Mouse (Mus musculus): ENCODE data around the gene Fadd.

The Fadd gene

DNA sequence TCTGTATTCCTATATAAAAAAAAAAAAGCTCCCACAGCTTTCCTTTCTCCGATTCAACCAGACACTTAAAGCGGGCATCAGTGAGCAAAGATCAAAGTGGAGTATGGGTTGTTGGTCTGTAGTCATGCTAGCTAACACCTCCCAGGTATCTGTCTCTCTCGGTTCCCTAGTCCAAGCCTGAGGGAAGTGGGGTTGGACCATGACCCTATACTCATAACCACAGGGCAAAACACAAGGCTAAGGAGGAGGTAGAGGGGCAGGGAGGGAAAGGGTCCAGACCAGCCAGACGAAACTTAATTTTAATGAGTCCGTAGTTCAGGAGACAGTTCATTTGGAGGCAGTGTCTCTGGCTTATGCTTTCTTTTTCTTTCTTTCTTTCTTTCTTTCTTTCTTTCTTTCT, 10.0 kb downstream of the Fadd start:
- DNase-seq = no peak

GRCm38 (mm10) chr7:144571598-144571997, 10.7 kb downstream of the Fadd start:
- no peak for DNase-seq

- no peak for DNase-seq
Measured at GRCm38 (mm10) chr7:144569428-144569827, 12.8 kb downstream of the Fadd start.

DNA sequence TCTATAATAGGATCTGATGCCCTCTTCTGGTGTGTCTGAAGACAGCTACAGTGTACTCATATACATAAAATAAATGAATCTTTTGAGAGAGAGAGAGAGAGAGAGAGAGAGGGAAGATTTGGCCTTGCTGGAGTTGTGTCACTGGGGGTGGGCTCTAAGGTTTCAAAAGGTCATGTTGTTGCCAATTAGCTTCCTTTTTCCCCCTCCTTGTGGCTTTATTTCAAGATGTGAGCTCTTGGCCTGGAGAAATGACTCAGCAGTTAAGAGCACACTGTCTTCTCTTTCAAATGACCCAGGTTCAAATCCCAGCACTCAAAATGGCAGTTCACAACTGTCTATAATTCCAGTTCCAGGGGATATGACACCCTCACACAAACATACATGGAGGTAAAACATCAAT, 14.2 kb downstream of the Fadd start:
- no peak for DNase-seq

DNA sequence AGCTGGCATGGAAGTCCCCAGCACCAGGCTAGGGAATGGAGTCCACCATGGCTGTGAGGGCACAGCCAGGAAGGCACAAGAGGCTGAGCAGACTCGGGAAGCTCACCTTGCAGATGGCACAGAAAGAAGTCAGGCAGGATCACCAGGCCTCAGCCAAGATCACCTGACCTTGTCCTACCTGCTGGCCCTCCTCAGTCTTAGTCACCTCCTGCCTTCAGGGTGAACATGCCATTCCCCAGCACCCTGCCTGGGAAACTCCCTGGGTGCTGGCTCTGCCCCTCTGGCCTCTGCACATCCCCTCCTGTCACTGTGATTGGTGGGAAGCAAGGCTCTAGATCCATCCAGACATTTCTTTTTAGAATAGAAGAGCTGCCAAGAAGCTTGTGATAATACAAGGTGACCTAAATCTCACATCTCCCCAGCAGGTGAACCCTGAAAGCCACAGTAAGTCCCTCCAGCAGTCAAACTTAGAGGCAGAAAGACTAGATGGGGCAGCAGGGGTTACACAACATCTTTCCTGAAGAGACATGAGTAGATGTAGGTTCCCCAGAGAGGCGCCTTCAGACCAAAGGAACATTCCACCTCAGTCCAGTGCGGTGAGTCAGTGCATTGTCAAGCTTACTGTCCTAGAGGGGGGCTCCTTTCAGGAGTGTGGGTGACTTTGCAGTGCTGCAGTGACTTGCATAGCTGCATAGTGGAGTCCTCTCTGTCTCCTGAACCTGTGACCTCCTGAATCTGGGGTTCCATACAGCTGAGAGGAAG, 15.2 kb downstream of the Fadd start:
- DNase-seq = no peak

GRCm38 (mm10) chr7:144563456-144564155, 18.7 kb downstream of the Fadd start:
- no peak for DNase-seq

GRCm38 (mm10) chr7:144562016-144562415, 20.2 kb downstream of the Fadd start:
- DNase-seq = no peak

DNA sequence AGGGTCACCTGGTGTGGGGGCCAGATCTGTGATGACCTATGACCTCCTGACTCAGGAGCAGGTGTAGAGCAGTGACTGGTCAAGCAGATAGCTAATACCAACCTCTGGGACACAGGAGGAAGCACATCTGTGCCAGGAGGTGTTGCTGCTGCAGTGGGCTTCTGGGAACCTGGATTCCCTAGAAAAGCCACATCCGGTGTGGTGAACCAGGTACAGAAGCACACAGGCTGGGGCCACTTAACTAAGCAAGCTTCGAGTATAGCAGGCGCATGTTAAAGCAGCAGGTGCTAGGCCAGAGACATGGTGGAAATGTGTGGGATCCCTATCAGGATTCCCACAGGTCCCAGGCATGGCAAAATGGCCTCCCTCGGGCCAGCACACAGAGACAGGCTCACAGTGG, 21.7 kb downstream of the Fadd start:
- DNase-seq = no peak

GRCm38 (mm10) chr7:144558552-144558951, 23.7 kb downstream of the Fadd start:
- no peak for DNase-seq

DNA sequence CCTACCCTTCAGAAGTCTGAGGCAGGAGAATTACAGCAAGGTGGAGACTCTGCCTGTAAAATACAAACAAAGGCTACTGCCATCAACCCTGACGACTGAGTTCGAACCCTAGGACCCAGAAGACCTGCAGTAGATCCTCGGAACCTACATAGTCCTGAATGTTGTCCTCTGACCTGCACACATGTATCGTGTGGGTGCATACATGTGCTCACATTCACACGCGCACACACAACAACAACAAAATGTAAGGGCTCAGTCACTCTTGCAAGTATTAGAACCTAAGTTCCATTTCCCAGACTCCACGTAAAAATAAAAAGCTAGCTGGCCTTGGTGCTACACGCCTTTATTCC, 28.2 kb downstream of the Fadd start:
- DNase-seq = no peak

GRCm38 (mm10) chr7:144553237-144554122, 28.8 kb downstream of the Fadd start, which contains the start of gene Ppfia1:
Gene Ppfia1, minus strand, starts transcription at chr7:144553729.
- DNase-seq = peak; percentile 97 to 98

DNA sequence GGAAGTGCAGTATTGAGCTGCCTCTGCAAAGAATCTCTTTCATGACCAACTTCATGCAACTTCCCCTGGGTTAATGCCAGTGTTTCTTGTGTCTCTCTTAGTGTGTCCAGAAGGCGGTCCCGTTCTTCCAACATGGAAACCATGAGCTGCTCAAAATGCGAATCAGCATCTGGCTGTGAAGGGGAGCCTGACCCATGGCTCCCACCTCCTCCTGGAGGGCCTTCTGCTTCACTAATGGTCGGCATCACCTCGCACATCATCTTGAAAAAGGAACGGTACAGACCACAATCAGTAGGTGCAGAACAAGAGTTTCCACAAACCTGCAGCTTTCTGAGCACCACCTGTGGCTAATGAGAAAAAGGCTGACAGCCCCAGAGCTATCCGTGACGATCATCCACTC, 30.0 kb downstream of the Fadd start:
- DNase-seq = no peak

DNA sequence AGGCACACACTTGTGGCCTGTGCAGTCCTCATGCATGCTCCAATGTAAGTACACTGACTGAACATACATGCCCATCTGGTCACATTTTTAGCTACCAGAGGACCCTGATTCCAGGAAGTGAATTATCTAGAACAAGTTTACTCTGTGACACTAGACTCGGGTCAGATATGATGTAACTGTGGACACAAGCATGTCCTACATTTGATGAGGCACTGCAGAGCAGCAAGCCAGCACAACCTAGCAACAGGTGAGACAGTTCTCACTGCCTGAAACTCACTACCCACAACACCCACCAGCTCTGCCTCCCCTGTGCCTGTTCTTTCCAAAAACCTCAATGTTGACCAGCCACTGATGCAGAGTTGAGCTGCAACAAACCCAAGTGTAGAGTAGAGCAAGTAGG, 31.5 kb downstream of the Fadd start:
- no peak for DNase-seq

- DNase-seq = no peak
Measured at GRCm38 (mm10) chr7:144549904-144550566, 32.2 kb downstream of the Fadd start.

DNA sequence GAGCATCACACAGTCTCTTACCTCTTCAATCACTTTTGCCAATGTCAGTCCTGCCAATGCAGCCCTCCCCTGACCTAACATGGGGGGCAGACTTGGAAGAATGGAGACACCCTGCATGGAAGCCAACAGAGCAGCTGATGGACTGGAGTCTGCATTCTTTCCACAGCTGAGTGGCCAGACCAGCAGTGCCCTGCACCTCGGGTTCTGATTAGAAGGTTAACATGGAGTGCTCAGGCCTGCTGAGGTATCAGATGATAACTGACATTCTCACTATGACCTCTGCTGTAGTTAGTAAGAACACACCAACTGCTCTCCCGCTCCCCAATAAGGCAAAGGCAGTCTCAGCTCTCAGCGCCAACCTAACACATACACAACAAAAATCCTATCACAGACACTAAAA, 37.0 kb downstream of the Fadd start:
- no peak for DNase-seq

DNA sequence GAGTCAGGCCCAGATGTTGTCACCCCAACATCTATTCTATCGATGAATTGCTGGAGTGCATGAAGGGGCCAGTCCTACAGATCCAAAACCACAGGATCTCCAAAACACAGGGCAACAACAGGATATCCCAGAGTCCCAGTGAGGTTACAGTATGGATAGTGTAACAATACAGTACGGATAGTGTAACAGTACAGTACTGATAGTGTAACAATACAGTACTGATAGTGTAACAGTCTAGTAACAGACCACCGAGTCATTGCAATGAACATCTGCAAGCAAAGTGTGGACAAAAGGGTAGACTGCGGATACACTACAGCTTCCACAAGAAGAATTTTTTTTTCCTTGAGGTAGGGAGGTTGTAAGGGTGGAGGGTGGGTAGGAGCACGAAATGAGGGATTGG, 40.9 kb downstream of the Fadd start:
- DNase-seq = no peak

- no peak for DNase-seq
Measured at GRCm38 (mm10) chr7:144539146-144539545, 43.1 kb downstream of the Fadd start.

DNA sequence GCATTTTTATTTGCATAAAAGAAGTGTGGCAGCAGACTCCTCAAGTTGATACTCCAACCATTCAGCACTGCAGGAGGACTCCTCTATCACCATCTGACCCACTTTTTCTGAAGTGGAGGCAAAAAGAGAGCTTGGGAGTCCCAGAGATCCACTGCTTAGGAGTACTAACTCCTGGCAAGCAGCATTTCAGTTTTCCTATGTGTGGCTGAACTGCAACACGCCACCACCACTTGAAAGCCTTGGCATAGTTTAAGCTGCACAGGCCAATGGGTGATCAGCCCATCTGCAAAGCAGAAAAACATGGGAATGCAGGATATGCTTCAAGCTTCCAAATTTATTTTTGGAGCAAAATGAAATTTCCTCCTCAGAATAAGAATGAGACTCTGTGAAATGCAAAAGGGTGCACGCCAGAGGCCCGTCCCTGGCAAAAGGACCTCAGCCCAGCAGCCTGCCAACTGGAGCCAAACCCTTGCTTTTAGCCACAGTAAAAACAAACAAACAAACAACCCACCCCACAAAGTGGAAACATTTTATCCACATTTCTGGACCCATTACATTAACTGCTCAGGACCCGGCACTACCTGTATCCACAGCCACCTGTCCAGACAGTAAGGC, 44.1 kb downstream of the Fadd start:
- no peak for DNase-seq

DNA sequence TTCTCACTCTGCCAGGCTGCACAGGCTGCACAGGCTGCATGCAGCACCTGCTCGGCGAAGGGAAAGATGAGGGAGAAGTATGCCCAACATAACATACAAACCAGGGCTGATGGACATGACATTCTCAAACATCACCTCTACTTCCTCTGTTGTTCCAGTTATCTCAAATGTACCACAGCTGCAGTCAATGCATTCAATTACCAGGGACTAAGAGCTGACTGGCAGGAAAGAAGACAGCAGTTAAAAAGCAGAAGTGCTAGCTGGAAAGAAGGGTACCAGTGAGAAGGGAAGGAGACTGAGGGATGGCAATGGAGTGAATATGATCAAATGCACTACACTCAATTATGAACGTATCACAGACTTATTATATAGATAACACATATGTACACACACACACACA, 45.9 kb downstream of the Fadd start:
- no peak for DNase-seq

DNA sequence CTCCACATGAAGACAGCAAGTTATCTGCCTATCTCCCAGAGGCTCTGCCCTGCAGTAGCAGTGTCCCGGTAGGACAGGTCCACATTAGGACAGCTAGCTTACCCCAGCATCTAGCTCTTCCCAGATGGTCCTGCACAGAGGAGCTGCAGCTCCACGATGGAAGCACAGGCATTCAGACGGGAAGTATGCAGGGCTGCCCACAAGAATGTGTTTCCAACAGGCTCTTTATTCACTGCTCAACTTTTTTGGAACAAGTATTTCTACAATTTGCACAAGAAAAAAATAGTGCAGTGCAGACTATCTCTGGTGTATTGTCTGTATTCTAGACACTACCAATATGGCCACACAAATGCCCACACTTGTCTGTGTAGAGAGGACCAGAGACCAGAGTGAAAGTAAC, 47.5 kb downstream of the Fadd start:
- no peak for DNase-seq

DNA sequence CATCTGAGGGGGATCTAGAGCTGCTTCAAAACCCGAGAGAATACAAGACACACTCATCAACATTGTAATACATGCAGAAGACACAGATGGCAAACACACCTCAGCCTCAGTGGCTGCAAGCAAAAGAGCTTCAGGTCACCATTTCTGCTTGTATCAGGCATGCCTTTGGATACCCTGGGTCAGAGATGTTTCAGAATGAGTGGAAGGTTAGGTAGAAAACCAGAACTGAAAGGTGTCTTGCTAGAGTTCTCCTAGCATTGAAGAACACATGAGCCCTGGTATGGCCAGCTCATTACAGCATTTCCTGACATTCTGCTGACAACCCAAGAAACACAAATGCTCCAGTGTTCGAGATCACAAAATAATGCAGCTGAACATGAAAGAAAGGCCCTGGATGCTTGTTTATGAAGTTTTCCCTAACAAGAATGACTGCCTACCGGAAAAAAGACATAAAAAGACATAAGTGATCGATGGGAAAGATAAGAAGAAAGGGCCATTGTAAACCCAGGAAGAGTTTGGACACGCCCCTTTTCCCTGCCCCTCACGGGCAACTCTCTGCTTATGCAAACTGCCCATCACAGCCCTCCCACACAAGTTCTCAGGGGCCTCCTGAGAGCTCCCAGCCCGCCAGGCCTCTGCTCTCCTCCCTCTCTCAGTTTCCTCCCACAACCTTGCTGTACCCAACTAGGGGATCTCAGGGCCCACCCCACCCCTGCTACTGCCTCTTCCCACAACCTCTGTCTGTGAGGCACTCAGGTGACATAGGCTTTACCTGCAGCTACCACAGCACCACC, 50.5 kb downstream of the Fadd start:
- DNase-seq = no peak

DNA sequence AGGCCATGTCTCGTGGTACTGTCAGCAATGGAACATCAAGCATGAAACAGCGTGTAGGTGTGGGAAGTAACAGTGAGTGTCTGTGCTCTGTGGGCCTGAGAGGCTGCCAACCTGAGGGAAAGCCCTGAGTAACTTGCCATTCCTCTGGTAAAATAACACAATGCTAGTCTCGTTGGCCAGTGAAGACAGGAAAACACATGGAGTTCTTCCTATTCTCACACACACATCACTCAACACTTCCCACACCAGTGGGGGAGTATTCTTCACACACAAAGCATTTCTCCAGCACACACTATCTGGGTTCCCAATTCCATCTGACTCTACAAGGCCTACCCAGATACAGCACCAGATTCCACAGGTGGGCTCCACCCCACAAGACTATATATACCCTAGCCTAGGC, 52.4 kb downstream of the Fadd start:
- DNase-seq = no peak

Measured in spleen, adult 18-20 months (tissue).